Mouse (Mus musculus): ENCODE results near the gene Etfbkmt.
A peak's percentile ranks its signal among the peaks of the same experiment; 100 is the strongest.
"Not testable (repeated sequence)": the region's sequence is repeated elsewhere in the genome, so short reads cannot be mapped to it uniquely, and the experiment has no call there.

The Etfbkmt gene

GRCm38 (mm10) chr6:149187371-149187770, 47.7 kb downstream of the Etfbkmt start:
- DNase-seq (ENCODE audit: low spot score) = no peak

GRCm38 (mm10) chr6:149188041-149188924, 48.6 kb downstream of the Etfbkmt start, which contains the start of gene Amn1:
TSS of gene Amn1 (minus strand) at chr6:149188712.
- DNase-seq (ENCODE audit: low spot score) = peak; percentile 87

- DNase-seq (ENCODE audit: low spot score) = no peak
Measured at GRCm38 (mm10) chr6:149188925-149189257, 49.2 kb downstream of the Etfbkmt start.

- DNase-seq (ENCODE audit: low spot score) = no peak
Measured at GRCm38 (mm10) chr6:149189340-149189922, 49.8 kb downstream of the Etfbkmt start.

- not testable (repeated sequence) for DNase-seq (ENCODE audit: low spot score)
Measured at GRCm38 (mm10) chr6:149191951-149192350, 52.3 kb downstream of the Etfbkmt start.

GRCm38 (mm10) chr6:149193276-149193905, 53.7 kb downstream of the Etfbkmt start:
- DNase-seq (ENCODE audit: low spot score) = no peak

GRCm38 (mm10) chr6:149197116-149197515, 57.5 kb downstream of the Etfbkmt start:
- no peak for DNase-seq (ENCODE audit: low spot score)

- DNase-seq (ENCODE audit: low spot score) = no peak
Measured at GRCm38 (mm10) chr6:149198572-149198971, 58.9 kb downstream of the Etfbkmt start.

All from ovary, postnatal 10 days (tissue).